Mouse (Mus musculus) kidney, embryonic 15.5 days (tissue): Measurements from ENCODE around the gene Gm28539. TPM values are rescaled to one million over a fixed set of nuclear protein-coding genes. Genes with fewer than 3 reads are reported as not detected.
"Not testable (repeated sequence)": the region's sequence is repeated elsewhere in the genome, so short reads cannot be mapped to it uniquely, and the experiment has no call there.

Source experiments
- ATAC-seq: fragments of 200-750 bp; cut with Nextera tagmentation; replicated peaks from 2 replicates; pipeline ENCODE4 v1.8.0; 2017; ENCODE audit warnings: moderate TSS enrichment; ENCODE audit not compliant: low FRiP score
- H3K27ac ChIP-seq: fragments of 300-500 bp; sonication (generic); 2 replicates; pipeline ENCODE4 v1.5.1; 2015; ENCODE audit warnings: mild to moderate bottlenecking, inconsistent platforms
- H3K27me3 ChIP-seq: fragments of 300-500 bp; sonication (generic); 2 replicates; pipeline ENCODE4 v1.6.1; 2015; ENCODE audit warnings: inconsistent platforms
- H3K36me3 ChIP-seq: fragments of 300-500 bp; sonication (generic); 2 replicates; pipeline ENCODE4 v1.6.1; 2015; ENCODE audit warnings: inconsistent platforms
- H3K4me1 ChIP-seq: fragments of 300-500 bp; sonication (generic); 2 replicates; pipeline ENCODE4 v1.6.1; 2015; ENCODE audit warnings: inconsistent platforms
- H3K4me2 ChIP-seq: fragments of 300-500 bp; sonication (generic); 2 replicates; pipeline ENCODE4 v1.6.1; 2015; ENCODE audit warnings: moderate library complexity, mild to moderate bottlenecking, inconsistent platforms
- H3K4me3 ChIP-seq: fragments of 300-500 bp; sonication (generic); replicated peaks from 2 replicates; pipeline ENCODE4 v1.5.1; 2015; ENCODE audit warnings: mild to moderate bottlenecking, inconsistent platforms
- H3K9ac ChIP-seq: fragments of 300-500 bp; sonication (generic); 2 replicates; pipeline ENCODE4 v1.6.1; 2015; ENCODE audit warnings: mild to moderate bottlenecking, inconsistent platforms
- H3K9me3 ChIP-seq: fragments of 300-500 bp; sonication (generic); replicated peaks from 2 replicates; pipeline ENCODE4 v1.6.1; 2016; ENCODE audit warnings: inconsistent platforms
- WGBS: fragments of 180-500 bp; shearing (Covaris S2); methylation state at CpG from one replicate; pipeline ENCODE4 v1.1.7; 2015; ENCODE audit warnings: mixed read lengths; 5-methylcytosine and 5-hydroxymethylcytosine counted together
- polyA plus RNA-seq: library from polyadenylated mRNA; unstranded; fragments of >200 nt; fragmentation: Nextera tagmentation; extraction: Ambion mirVana; gene quantifications from 2 replicates; pipeline ENCODE4 v1.2.1, GENCODE M21; 2015

Gene Gm28539
- polyA plus RNA-seq, 1 experiment from 2014 or later: not detected

- H3K27ac ChIP-seq: not testable (repeated sequence)
Measured at GRCm38 (mm10) chr16:18870495-18870894, 34.1 kb downstream of the Gm28539 start.

DNA sequence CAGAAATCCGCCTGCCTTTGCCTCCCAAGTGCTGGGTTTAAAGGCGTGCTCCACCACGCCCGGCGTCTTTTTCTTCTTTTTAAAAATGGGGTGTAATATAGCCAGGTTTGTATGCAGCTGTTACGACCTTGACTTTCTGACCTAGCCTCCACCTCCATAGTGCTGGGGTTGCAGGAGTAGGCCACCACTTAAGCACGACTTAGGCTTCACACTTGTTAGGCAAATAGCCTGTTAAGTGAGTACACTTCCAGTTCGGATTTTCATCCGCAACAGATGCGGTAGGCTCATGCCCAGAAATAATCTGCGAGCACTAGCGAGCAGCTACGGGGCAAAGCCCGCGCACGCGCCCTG, 39.7 kb downstream of the Gm28539 start:
- Histone ChIP-seq H3K4me3 (peak overlapping the region; percentile 86), H3K27me3 (no peaks in the 10 kb centered on the region), H3K9me3 (no peaks in the 10 kb centered on the region), H3K9ac (peak overlapping the region; percentile 96), H3K27ac (peak overlapping the region; percentile 97), H3K4me2 (peak overlapping the region; percentile 80), H3K4me1 (peaks cover 28% of the 10 kb centered on the region), H3K36me3 (peaks cover 61% of the 10 kb centered on the region)
- no peak for ATAC-seq
- under 1% methylated on average over 17 of the region's 17 CpGs for WGBS

More at GRCm38 (mm10) chr16:18870495-18870894, 34.1 kb downstream of the Gm28539 start:
- not testable (repeated sequence) for ATAC-seq, H3K9ac ChIP-seq, H3K4me1 ChIP-seq, H3K4me3 ChIP-seq, H3K4me2 ChIP-seq, H3K27me3 ChIP-seq, H3K9me3 ChIP-seq
- H3K36me3 ChIP-seq: peaks cover 47% of the 10 kb centered on the region
- WGBS: 94% methylated on average over 1 of the region's 1 CpGs

- H3K9ac ChIP-seq: peak within 1 kb of the TSS; percentile 96
- peak within 1 kb of the TSS; percentile 86 for H3K4me3 ChIP-seq
- peaks cover 28% of the 10 kb centered on the region for H3K4me1 ChIP-seq
- peak; percentile 96 for ATAC-seq
- H3K4me2 ChIP-seq: peak within 1 kb of the TSS; percentile 80
- H3K9me3 ChIP-seq: no peaks in the 10 kb centered on the region
- WGBS: under 1% methylated on average over 91 of the region's 93 CpGs
- H3K36me3 ChIP-seq: peaks cover 58% of the 10 kb centered on the region
- peak within 1 kb of the TSS; percentile 97 for H3K27ac ChIP-seq
- H3K27me3 ChIP-seq: no peaks in the 10 kb centered on the region
Measured at GRCm38 (mm10) chr16:18876442-18877308, 40.3 kb downstream of the Gm28539 start, which contains the start of the genes Mrpl40 and Hira. Gene Mrpl40 (minus strand): TSS chr16:18876862. Gene Hira (plus strand): TSS chr16:18877037.

GRCm38 (mm10) chr16:18877386-18878090, 41.2 kb downstream of the Gm28539 start:
- Histone ChIP-seq H3K4me3 (peak overlapping the region; percentile 86), H3K27ac (peak overlapping the region; percentile 97), H3K27me3 (no peaks in the 10 kb centered on the region), H3K9ac (peak overlapping the region; percentile 96), H3K9me3 (no peaks in the 10 kb centered on the region), H3K4me1 (peaks cover 28% of the 10 kb centered on the region), H3K4me2 (peak overlapping the region; percentile 80), H3K36me3 (peaks cover 54% of the 10 kb centered on the region)
- ATAC-seq: peak; percentile 41
- WGBS: 1% methylated on average over 42 of the region's 43 CpGs

DNA sequence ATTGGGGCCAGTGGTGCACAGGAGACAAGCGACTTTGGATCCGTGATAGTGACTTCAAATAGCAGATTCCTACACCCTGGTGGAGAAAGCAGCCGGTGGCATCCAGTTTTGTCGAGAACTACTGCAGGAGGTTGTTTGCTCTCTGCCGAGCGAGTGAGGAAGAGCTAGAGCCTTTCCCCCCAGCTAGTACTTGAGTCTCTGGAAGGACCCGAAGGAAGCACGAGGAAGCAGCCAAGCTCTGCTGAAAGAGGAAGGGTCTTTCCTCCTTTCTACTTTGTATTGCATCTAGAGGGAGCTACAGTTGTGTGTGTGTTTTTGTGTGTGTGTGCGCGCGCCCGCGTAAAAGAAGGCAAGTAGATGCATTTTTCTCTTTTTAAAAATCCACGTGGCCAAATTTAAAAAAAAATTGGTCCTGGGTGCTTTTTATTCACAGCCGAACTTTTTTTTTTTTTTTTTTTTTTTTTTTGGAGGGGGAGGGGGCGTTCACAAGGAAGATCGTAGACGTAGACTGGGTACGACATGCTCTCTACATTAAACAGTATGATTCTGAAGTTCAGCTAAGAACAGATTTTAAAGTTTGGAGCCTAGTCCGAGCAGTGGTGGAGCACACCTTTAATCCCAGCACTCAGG, 41.8 kb downstream of the Gm28539 start:
- H3K4me3 ChIP-seq: peak overlapping the region; percentile 86
- no peak for ATAC-seq
- H3K9ac ChIP-seq: peak overlapping the region; percentile 96
- 24% methylated on average over 20 of the region's 20 CpGs for WGBS
- H3K4me2 ChIP-seq: peak overlapping the region; percentile 80
- H3K36me3 ChIP-seq: peaks cover 52% of the 10 kb centered on the region
- peaks cover 28% of the 10 kb centered on the region for H3K4me1 ChIP-seq
- peak overlapping the region; percentile 97 for H3K27ac ChIP-seq
- no peaks in the 10 kb centered on the region for H3K9me3 ChIP-seq
- H3K27me3 ChIP-seq: no peaks in the 10 kb centered on the region

DNA sequence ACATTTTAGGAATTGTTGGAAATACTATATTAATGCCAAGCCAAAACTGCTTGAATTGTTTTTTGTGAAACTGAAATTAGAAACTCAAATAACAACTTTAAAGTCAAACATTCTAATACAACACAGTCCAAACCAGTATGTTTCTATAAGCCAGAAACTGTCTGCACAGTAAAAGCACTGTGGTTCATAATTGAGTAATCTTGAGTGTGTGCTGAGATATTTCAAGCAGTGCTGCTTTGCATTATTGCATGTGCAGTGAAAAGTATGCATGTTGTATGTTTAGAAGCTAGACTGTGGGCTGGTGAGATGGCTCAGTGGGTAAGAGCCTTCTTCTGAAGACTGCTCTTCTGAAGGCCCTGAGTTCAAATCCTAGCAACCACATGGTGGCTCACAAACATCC, 47.7 kb downstream of the Gm28539 start:
- Histone ChIP-seq H3K27ac (no peak overlapping the region), H3K4me1 (peaks cover 13% of the 10 kb centered on the region; the same call in 1 of the 2 replicates), H3K36me3 (peaks cover 37% of the 10 kb centered on the region), H3K9me3 (no peaks in the 10 kb centered on the region), H3K4me2 (no peak overlapping the region), H3K9ac (no peak overlapping the region), H3K27me3 (no peaks in the 10 kb centered on the region), H3K4me3 (no peak overlapping the region)
- no peak for ATAC-seq

GRCm38 (mm10) chr16:18893840-18894372, 57.5 kb downstream of the Gm28539 start:
- Histone ChIP-seq H3K27ac (no peak overlapping the region), H3K4me3 (no peak overlapping the region), H3K9me3 (no peaks in the 10 kb centered on the region), H3K4me2 (no peak overlapping the region), H3K4me1 (no peaks in the 10 kb centered on the region), H3K27me3 (no peaks in the 10 kb centered on the region), H3K9ac (no peak overlapping the region), H3K36me3 (peaks cover 37% of the 10 kb centered on the region)
- 61% methylated on average over 4 of the region's 4 CpGs for WGBS
- no peak for ATAC-seq

DNA sequence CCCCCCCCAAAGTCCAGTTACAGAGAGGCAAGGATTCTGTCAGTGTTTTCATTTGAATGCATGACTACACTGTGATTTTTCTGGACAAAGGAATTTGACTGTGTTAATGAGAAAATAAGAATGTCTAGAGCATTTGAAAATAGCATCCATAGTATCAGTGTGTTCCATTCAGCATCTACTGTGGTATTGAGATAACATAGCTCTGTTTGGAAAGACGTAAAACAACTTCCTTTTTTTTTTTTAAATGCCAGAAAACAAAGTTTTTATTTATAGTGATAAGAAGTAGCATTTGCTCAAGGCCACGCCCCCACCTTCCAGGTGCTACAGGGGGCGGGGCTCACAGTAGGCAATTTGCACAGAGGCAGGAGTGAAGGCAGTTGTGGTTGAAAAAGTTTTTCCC, 58.9 kb downstream of the Gm28539 start:
- H3K9ac ChIP-seq: no peak overlapping the region
- H3K36me3 ChIP-seq: peaks cover 50% of the 10 kb centered on the region
- H3K27ac ChIP-seq: no peak overlapping the region
- no peak overlapping the region for H3K4me2 ChIP-seq
- no peak for ATAC-seq
- H3K4me3 ChIP-seq: no peak overlapping the region
- H3K9me3 ChIP-seq: no peaks in the 10 kb centered on the region
- no peaks in the 10 kb centered on the region for H3K4me1 ChIP-seq
- WGBS: 77% methylated on average over 3 of the region's 3 CpGs
- no peaks in the 10 kb centered on the region for H3K27me3 ChIP-seq

GRCm38 (mm10) chr16:18896429-18896828, 60.0 kb downstream of the Gm28539 start:
- 79% methylated on average over 10 of the region's 10 CpGs for WGBS
- ATAC-seq: no peak
- no peak overlapping the region for H3K27ac ChIP-seq
- peaks cover 60% of the 10 kb centered on the region for H3K36me3 ChIP-seq
- H3K4me3 ChIP-seq: no peak overlapping the region
- H3K9ac ChIP-seq: no peak overlapping the region
- H3K9me3 ChIP-seq: no peaks in the 10 kb centered on the region
- no peak overlapping the region for H3K4me2 ChIP-seq
- no peaks in the 10 kb centered on the region for H3K4me1 ChIP-seq
- no peaks in the 10 kb centered on the region for H3K27me3 ChIP-seq

DNA sequence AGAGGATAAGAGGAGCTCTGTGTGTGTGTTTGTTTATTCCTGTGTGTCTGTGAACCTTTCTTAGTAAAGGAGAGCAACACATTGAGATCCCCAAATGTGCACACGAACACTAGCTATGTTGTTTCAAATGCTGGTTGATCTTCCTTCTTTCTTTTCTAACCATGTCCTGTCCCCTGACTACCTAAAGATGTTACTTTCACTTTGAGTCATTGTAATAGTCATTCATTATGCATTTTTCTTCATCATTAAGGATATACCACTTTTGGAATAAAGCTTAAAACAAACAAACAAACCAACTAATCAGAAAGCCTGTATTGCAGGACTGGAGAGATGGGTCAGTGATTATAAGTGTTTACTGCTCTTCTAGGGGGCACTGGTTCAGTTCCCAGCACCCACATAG, 69.3 kb downstream of the Gm28539 start:
- peaks cover 68% of the 10 kb centered on the region for H3K36me3 ChIP-seq
- no peak overlapping the region for H3K4me3 ChIP-seq
- 88% methylated on average over 1 of the region's 1 CpGs for WGBS
- no peak overlapping the region for H3K9ac ChIP-seq
- no peaks in the 10 kb centered on the region for H3K4me1 ChIP-seq
- no peaks in the 10 kb centered on the region for H3K9me3 ChIP-seq
- no peaks in the 10 kb centered on the region for H3K27me3 ChIP-seq
- no peak overlapping the region for H3K4me2 ChIP-seq
- H3K27ac ChIP-seq: no peak overlapping the region
- ATAC-seq: no peak

DNA sequence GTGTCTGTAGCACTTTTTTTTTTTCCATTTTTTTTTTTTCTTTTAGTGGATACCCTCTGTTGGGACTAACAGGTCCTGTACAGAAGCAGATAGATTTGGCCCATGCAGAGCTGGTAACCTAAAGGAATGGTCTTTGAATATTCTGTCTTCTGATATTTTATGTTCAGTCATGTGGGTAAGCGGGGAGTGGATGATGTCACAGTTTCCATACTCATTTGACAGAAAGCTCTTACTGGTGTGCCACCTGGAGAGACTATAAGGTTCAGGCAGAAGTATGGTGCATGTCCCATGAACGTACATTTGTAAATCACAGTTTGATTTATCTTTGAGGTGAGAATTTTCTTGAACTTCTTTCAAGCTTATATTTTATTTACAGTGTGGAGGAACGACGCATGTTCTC, 79.7 kb downstream of the Gm28539 start:
- H3K9me3 ChIP-seq: no peaks in the 10 kb centered on the region
- no peak overlapping the region for H3K4me3 ChIP-seq
- H3K4me1 ChIP-seq: no peaks in the 10 kb centered on the region
- no peak for ATAC-seq
- peaks cover 80% of the 10 kb centered on the region for H3K36me3 ChIP-seq
- H3K9ac ChIP-seq: no peak overlapping the region
- H3K27ac ChIP-seq: no peak overlapping the region
- no peak overlapping the region for H3K4me2 ChIP-seq
- H3K27me3 ChIP-seq: no peaks in the 10 kb centered on the region
- WGBS: 97% methylated on average over 4 of the region's 4 CpGs

DNA sequence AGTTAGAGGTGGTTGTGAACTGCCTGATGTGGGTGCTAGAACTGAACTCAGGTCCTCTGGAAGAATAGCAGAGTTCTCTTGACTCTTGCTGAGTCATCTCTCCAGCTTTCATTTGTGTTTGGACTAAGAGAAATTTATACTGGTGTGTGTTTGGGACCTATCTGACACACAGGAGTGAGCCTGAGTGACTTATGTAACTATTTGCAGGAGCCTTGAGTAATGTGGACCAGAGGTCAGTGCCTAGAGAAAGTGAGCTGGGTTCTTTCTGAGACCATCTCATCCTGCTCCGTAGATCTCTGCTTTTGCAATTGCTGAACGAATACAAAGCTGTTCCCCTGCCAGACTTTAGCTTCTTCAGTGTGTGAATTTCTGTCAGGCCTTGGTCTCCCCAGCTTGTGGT, 85.4 kb downstream of the Gm28539 start:
- WGBS: 96% methylated on average over 2 of the region's 2 CpGs
- Histone ChIP-seq H3K4me2 (no peak overlapping the region), H3K27ac (no peak overlapping the region), H3K27me3 (no peaks in the 10 kb centered on the region), H3K9ac (no peak overlapping the region), H3K36me3 (peaks cover 97% of the 10 kb centered on the region), H3K4me3 (no peak overlapping the region), H3K4me1 (no peaks in the 10 kb centered on the region), H3K9me3 (no peaks in the 10 kb centered on the region)
- no peak for ATAC-seq
